9 mouse cellular contexts compared by ENCODE assay signal in the genomic region with DNA sequence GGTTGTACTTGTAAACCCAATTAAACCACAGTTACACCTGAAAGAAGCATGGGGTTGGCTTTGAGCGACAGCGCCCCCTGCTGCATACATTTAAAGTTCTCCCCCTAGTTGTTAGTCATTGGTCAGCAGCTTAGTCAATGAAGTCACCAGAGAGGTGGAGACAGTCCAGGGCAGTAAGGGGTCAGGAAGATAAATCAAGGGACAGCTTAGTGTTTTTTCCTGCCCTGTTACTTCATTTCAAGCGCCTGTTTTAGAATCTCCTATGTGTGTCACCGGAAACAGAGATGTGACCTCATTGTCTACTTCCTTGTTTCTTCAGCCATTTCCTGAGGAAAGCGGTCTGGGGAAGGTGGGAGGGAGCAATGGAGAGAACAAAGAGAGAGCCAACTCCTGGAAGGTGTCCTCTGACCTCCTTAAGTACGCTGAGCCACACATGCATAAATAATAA. TPM values are rescaled to one million over a fixed set of nuclear protein-coding genes. Genes with fewer than 3 reads are reported as not detected.
DNase-seq lines count a peak whose midpoint lies in the region; ATAC-seq lines count a peak whose summit lies in the region.
"Had no signal": no experiment of that assay in that cellular context is flagged by ENCODE, and none has a peak within 500 bp of the region (broad histone marks: within the 10 kb centered on the region; RNA-seq: fewer than 3 reads in every experiment).

No protein-coding gene starts in this region.

- H3K36me3 ChIP-seq in forebrain, embryonic 10.5 days (replicated peaks): no peaks in the 10 kb centered on the region
- H3K36me3 ChIP-seq in forebrain, embryonic 12.5 days (replicated peaks): no peaks in the 10 kb centered on the region
- no peaks in the 10 kb centered on the region for H3K36me3 ChIP-seq in lung, embryonic 15.5 days
- H3K36me3 ChIP-seq in splenic B cell, adult 2 months (ENCODE audit: control insufficient read depth, insufficient read depth, low read length, poor library complexity, severe bottlenecking): no peaks in the 10 kb centered on the region

- ATAC-seq in forebrain, embryonic 12.5 days (ENCODE audit: low FRiP score): no peak
- ATAC-seq in CD4-positive, CD25-positive, alpha-beta regulatory T cell, adult 4 months: peak; percentile 57
- peak; percentile 50; the same call in 1 of the 2 replicates for ATAC-seq in lung, embryonic 15.5 days (ENCODE audit: borderline replicate concordance, extremely low read depth, low FRiP score, low TSS enrichment)

- intact Hi-C loops in gastrocnemius, postnatal 36 days (cut with DNase I): no loop called here

- no peak overlapping the region for H3K9ac ChIP-seq in forebrain, embryonic 12.5 days
- no peak overlapping the region for H3K9ac ChIP-seq in lung, embryonic 15.5 days

- WGBS in forebrain, embryonic 10.5 days: 31% methylated on average over 6 of the region's 6 CpGs
- 32% methylated on average over 6 of the region's 6 CpGs for WGBS in forebrain, embryonic 12.5 days
- WGBS in lung, embryonic 15.5 days: 16% methylated on average over 6 of the region's 6 CpGs

- DNase-seq in forebrain, embryonic 10.5 days (ENCODE audit: extremely low spot score, low spot score): peak; percentile 68
- DNase-seq in brain, adult 2 months (ENCODE audit: low read depth, low spot score): peak; percentile 73
- DNase-seq in gastrocnemius, postnatal 36 days: peak; percentile 45 to 49
- DNase-seq in kidney, adult 18-20 months: peak; percentile 88
- peak; percentile 86 for DNase-seq in splenic B cell, adult 2 months (ENCODE audit: low read depth, low spot score)

- peaks cover 20% of the 10 kb centered on the region for H3K4me1 ChIP-seq in forebrain, embryonic 10.5 days
- peaks cover 12% of the 10 kb centered on the region for H3K4me1 ChIP-seq in forebrain, embryonic 12.5 days
- peaks cover 9% of the 10 kb centered on the region for H3K4me1 ChIP-seq in lung, embryonic 15.5 days

- H3K4me2 ChIP-seq in forebrain, embryonic 12.5 days: no peak overlapping the region
- H3K4me2 ChIP-seq in lung, embryonic 15.5 days: no peak overlapping the region

- H3K27ac ChIP-seq in forebrain, embryonic 10.5 days: no peak overlapping the region
- H3K27ac ChIP-seq in forebrain, embryonic 12.5 days: no peak overlapping the region
- H3K27ac ChIP-seq in lung, embryonic 15.5 days: peak overlapping the region; percentile 22

- H3K27me3 ChIP-seq in forebrain, embryonic 10.5 days (ENCODE audit: poor library complexity, severe bottlenecking): peaks cover 8% of the 10 kb centered on the region
- peaks cover 7% of the 10 kb centered on the region for H3K27me3 ChIP-seq in forebrain, embryonic 12.5 days
- H3K27me3 ChIP-seq in lung, embryonic 15.5 days: no peaks in the 10 kb centered on the region
- H3K27me3 ChIP-seq in splenic B cell, adult 2 months (ENCODE audit: control insufficient read depth, insufficient read depth, low read length, poor library complexity, severe bottlenecking): no peaks in the 10 kb centered on the region

- H3K9me3 ChIP-seq in forebrain, embryonic 10.5 days: no peaks in the 10 kb centered on the region
- no peaks in the 10 kb centered on the region for H3K9me3 ChIP-seq in forebrain, embryonic 12.5 days
- no peaks in the 10 kb centered on the region for H3K9me3 ChIP-seq in lung, embryonic 15.5 days

- H3K4me3 ChIP-seq in forebrain, embryonic 10.5 days: no peak overlapping the region
- H3K4me3 ChIP-seq in forebrain, embryonic 12.5 days (replicated peaks): no peak overlapping the region
- no peak overlapping the region for H3K4me3 ChIP-seq in lung, embryonic 15.5 days

RNA-seq across cellular contexts. Expression of a gene that starts 2.0 kb away (rescaled TPM):
- 79.3 and 92.6 TPM in 2 replicates for polyA plus RNA-seq in forebrain, embryonic 10.5 days (2016; fragmentation: Nextera tagmentation; extraction: Ambion mirVana)
- 146 and 147 TPM in 2 replicates for polyA plus RNA-seq in forebrain, embryonic 12.5 days (2016; fragmentation: Nextera tagmentation; extraction: Ambion mirVana)
- polyA plus RNA-seq in CD4-positive, CD25-positive, alpha-beta regulatory T cell, adult 4 months (2017; shearing (Covaris generic)): 10 to 100 TPM; 36.5 to 48.6 TPM
- 10 to 100 TPM; 18.5 to 29.3 TPM for total RNA-seq in gastrocnemius, postnatal 36 days (2021)
- polyA plus RNA-seq in lung, embryonic 15.5 days (2015; fragmentation: Nextera tagmentation; extraction: Ambion mirVana): 105 and 116 TPM in 2 replicates

RNA-seq across cellular contexts. Expression of a gene that starts 28.1 kb away (rescaled TPM):
- 174 and 188 TPM in 2 replicates for polyA plus RNA-seq in forebrain, embryonic 10.5 days (2016; fragmentation: Nextera tagmentation; extraction: Ambion mirVana)
- 118 and 135 TPM in 2 replicates for polyA plus RNA-seq in forebrain, embryonic 12.5 days (2016; fragmentation: Nextera tagmentation; extraction: Ambion mirVana)
- 100 to 1,000 TPM; 160 to 161 TPM for polyA plus RNA-seq in CD4-positive, CD25-positive, alpha-beta regulatory T cell, adult 4 months (2017; shearing (Covaris generic))
- 10 to 100 TPM; 46.3 to 51.4 TPM for total RNA-seq in gastrocnemius, postnatal 36 days (2021)
- 290 and 301 TPM in 2 replicates for polyA plus RNA-seq in lung, embryonic 15.5 days (2015; fragmentation: Nextera tagmentation; extraction: Ambion mirVana)

RNA-seq across cellular contexts. Expression of a gene that starts 49.2 kb away (rescaled TPM):
- not detected in 2 replicates for polyA plus RNA-seq in forebrain, embryonic 10.5 days (2016; fragmentation: Nextera tagmentation; extraction: Ambion mirVana)
- polyA plus RNA-seq in forebrain, embryonic 12.5 days (2016; fragmentation: Nextera tagmentation; extraction: Ambion mirVana): not detected in 2 replicates
- polyA plus RNA-seq in CD4-positive, CD25-positive, alpha-beta regulatory T cell, adult 4 months (2017; shearing (Covaris generic)): under 1 TPM in 1 of 2 experiments, not detected in 1; 0.26 TPM
- not detected for total RNA-seq in gastrocnemius, postnatal 36 days (2021)
- polyA plus RNA-seq in lung, embryonic 15.5 days (2015; fragmentation: Nextera tagmentation; extraction: Ambion mirVana): not detected in 2 replicates
- total RNA-seq: left cerebral cortex, postnatal 10 days had no signal

RNA-seq across cellular contexts. Expression of a gene that starts 50.2 kb away (rescaled TPM):
- 73.4 and 77.4 TPM in 2 replicates for polyA plus RNA-seq in forebrain, embryonic 10.5 days (2016; fragmentation: Nextera tagmentation; extraction: Ambion mirVana)
- polyA plus RNA-seq in forebrain, embryonic 12.5 days (2016; fragmentation: Nextera tagmentation; extraction: Ambion mirVana): 64.1 and 64.4 TPM in 2 replicates
- polyA plus RNA-seq in CD4-positive, CD25-positive, alpha-beta regulatory T cell, adult 4 months (2017; shearing (Covaris generic)): 10 to 100 TPM; 11.9 to 12.0 TPM
- total RNA-seq in gastrocnemius, postnatal 36 days (2021): 10 to 100 TPM; 73.6 to 77.4 TPM
- polyA plus RNA-seq in lung, embryonic 15.5 days (2015; fragmentation: Nextera tagmentation; extraction: Ambion mirVana): 46.4 and 49.4 TPM in 2 replicates

RNA-seq across cellular contexts. Expression of a gene that starts 50.9 kb away (rescaled TPM):
- 172 and 174 TPM in 2 replicates for polyA plus RNA-seq in forebrain, embryonic 10.5 days (2016; fragmentation: Nextera tagmentation; extraction: Ambion mirVana)
- polyA plus RNA-seq in forebrain, embryonic 12.5 days (2016; fragmentation: Nextera tagmentation; extraction: Ambion mirVana): 137 and 138 TPM in 2 replicates
- polyA plus RNA-seq in CD4-positive, CD25-positive, alpha-beta regulatory T cell, adult 4 months (2017; shearing (Covaris generic)): 100 to 1,000 TPM; 197 to 234 TPM
- 10 to 100 TPM; 70.6 to 76.1 TPM for total RNA-seq in gastrocnemius, postnatal 36 days (2021)
- 165 and 178 TPM in 2 replicates for polyA plus RNA-seq in lung, embryonic 15.5 days (2015; fragmentation: Nextera tagmentation; extraction: Ambion mirVana)
